Mouse (Mus musculus) thymus, adult 2 months (tissue): ENCODE measurements around the gene Unc5b.

Experiments
- CTCF ChIP-seq: fragments of 200-500 bp; IDR thresholded peaks from 2 replicates; pipeline ENCODE4 v1.5.1; 2012; ENCODE audit warnings: mild to moderate bottlenecking, control low read depth, low read length, moderate library complexity, borderline replicate concordance; ENCODE audit not compliant: control insufficient read depth, poor library complexity, insufficient read depth; ENCODE audit errors: extremely low read depth
- POLR2A ChIP-seq: fragments of 200-500 bp; IDR thresholded peaks from 2 replicates; pipeline ENCODE4 v1.6.1; 2012; ENCODE audit warnings: mild to moderate bottlenecking, low read length, control low read depth, moderate library complexity; ENCODE audit not compliant: control insufficient read depth, poor library complexity, insufficient read depth; ENCODE audit errors: extremely low read depth

- TF ChIP-seq POLR2A, result no peak
- TF ChIP-seq CTCF, result no peak
Measured at GRCm38 (mm10) chr10:60817868-60818267, 13.5 kb downstream of the Unc5b start.
